Mouse (Mus musculus): ENCODE results near the gene Mrps26.
A peak's percentile ranks its signal among the peaks of the same experiment; 100 is the strongest.
"Not testable (repeated sequence)": the region's sequence is repeated elsewhere in the genome, so short reads cannot be mapped to it uniquely, and the experiment has no call there.

Gene Mrps26

GRCm38 (mm10) chr2:130563212-130564055 lies at the start of gene Mrps26:
Gene Mrps26 (plus strand): TSS chr2:130563742.
- DNase-seq: peak; percentile 86 to 87

GRCm38 (mm10) chr2:130513907-130514306 lies 49.6 kb upstream of the Mrps26 start:
- no peak for DNase-seq

DNA sequence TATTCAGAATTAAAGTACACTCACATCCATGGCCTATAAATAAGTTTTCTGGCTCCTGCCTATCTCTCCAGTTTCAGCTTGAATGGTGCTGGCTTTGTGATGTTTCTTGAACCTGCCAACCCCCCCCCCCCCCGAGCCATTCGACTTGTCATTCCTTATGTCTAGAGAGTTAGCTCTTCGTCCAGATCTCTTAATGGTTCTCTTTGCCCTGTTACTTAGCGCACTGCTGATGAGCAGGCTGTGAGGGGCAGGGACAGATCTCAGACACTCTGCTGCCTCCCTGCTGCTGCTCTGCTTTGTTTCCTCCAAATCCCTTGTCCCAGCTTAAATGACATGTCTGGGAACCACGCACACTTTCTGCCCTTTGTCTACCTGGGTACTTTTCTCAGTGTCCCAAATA lies 47.8 kb upstream of the Mrps26 start:
- no peak for DNase-seq

DNA sequence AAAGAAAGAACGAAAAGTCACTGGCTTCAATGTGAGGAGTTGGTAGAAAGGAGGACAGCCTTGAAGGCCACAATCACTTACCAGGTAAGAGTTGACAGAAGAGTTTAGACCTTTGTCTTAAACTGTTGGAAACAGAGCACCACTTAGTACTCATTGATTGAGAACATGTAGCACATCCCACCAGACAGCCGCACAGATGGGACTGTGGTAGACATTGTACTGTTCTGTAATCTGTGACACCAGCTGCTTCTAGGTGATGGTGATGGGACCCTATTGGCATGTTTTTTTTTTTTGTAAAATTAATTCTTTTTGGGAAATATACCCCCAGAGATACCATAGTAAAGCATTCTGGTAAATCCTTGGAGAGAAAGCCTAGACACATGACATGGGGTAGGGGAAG lies 41.6 kb upstream of the Mrps26 start:
- no peak for DNase-seq

GRCm38 (mm10) chr2:130525480-130525879 lies 38.1 kb upstream of the Mrps26 start:
- not testable (repeated sequence) for DNase-seq

GRCm38 (mm10) chr2:130528457-130528856 lies 35.1 kb upstream of the Mrps26 start:
- DNase-seq: no peak

DNA sequence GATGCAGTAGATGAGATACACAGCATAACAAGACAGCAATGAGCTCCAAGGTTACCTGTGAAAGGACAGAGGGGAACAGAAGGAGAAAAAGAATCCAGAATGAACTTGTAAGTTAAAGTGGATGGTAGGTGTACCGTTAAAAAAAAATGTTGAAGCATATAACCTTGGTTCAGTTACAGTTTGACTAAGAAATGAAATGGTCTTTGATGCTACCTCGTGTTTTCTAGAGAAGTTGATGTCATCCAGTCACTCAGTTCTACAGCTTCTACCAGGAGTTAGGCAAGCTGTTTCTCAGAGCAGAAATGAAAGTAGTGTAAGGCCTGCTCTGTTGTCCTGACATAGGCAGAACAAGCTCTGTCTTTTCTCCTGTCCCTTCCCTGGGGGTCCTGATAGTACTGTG lies 34.3 kb upstream of the Mrps26 start:
- DNase-seq: no peak

DNA sequence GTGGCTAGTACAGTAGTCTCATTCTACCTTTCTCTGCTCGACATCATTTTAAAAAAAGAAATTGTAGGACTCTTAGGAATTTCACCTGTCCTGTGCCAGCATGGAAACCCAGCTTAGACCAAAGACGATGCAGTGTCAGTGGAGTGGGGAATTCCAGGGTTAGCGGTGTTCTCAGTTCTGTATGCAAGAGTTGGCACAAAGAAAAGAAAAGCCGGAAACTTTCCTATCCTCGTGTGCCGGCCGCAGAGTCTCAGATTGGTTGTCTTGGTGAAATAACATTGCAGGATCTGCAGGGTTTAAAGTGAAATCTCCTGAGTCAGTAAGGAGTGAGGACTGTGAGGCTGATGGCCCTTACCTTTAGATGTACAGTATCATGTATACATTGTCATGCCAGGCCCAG lies 33.6 kb upstream of the Mrps26 start:
- DNase-seq: no peak

DNA sequence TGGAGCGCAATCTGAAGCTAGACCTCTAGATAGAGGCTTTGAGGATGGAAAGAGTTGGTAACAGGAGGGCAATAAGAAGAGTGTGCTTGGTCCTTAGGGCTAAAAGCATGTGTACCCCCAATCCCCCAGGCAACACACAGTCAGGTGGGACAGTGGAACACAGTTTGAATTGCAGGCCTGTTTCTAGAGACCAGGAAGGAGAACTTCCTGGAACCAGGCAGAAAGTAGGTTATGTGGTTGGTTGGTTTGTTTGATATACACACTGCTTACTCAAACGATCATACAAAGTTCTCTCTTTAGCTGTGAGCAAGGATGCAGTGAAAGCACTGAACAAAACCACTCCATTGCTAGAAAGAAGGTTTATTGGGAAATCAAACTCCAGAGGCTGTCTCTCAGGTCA lies 31.3 kb upstream of the Mrps26 start:
- DNase-seq: no peak

DNA sequence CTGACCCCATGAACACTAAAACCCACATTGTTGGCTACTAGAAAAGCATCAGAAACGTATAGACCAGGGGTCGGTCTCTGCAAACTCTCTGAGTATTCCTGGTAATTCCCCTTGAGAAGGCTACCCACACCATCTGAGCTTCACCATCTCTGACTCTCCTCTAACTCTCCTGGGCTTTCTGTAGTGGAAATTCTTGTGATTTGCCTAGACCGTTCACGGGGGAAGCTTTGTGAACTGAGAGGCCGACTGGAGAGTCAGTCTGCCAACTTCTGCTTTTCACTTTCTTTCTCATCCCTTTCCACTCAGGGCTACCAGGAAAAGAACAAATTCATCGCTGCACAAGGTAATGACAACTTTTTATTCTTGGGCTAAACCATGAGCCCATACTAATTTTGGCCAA lies 28.5 kb upstream of the Mrps26 start:
- no peak for DNase-seq

DNA sequence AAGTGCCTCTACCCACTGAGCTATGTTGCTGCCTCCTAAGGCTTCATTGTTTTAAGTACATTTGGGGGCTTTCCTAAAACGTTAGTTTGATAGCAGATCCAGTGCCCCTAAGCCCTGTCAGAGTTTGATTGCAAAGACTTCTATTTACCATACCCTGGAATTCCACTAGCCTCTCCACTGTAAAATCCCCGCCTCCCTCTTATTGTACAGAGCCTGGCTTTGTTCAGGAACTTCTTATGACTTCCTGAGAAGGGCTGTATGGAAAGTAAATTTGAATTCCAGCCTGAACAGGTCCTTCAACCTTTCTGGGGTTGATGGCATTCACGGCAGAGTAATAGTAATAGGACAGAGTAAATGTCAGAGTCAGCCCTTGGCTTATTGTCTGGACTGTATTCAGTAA lies 26.7 kb upstream of the Mrps26 start:
- DNase-seq: no peak

- no peak for DNase-seq
Observed at GRCm38 (mm10) chr2:130538876-130539546, 24.5 kb upstream of the Mrps26 start.

DNA sequence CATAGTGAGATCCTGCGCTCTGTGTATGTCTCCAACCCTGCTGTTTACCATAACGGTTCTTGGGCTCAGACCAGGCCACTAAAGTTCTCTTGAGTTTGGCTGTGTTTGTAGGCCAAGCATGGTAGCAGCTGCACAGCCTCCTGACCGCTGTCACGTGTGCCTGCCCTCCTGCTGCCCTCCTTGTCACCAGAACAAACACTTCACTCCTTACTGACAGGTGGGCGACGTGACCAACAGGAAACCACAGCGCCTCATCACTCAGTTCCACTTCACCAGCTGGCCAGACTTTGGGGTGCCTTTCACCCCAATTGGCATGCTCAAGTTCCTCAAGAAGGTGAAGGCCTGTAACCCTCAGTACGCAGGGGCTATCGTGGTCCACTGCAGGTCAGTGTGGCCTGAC lies 23.3 kb upstream of the Mrps26 start:
- peak in 1 of 2 experiments; percentile 13 for DNase-seq

DNA sequence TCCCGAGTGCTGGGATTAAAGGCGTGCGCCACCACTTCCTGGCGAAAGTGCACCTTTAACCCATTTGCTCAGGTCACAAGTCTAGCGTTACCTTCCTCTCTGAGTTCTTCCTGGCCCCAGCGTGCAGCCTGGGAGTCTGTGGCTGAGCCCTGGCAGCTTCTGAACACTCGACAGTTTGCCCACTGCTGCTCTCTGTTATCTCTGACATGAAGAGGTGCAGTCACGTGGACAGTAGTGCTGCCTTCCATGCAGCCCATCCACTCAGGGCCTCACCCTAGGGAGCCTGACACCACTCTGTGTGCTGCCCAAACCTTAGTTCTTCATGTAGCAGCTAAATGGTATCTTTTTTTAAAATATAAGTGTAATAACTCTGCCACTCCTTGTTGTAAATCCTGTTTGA lies 16.6 kb upstream of the Mrps26 start:
- DNase-seq: no peak

DNA sequence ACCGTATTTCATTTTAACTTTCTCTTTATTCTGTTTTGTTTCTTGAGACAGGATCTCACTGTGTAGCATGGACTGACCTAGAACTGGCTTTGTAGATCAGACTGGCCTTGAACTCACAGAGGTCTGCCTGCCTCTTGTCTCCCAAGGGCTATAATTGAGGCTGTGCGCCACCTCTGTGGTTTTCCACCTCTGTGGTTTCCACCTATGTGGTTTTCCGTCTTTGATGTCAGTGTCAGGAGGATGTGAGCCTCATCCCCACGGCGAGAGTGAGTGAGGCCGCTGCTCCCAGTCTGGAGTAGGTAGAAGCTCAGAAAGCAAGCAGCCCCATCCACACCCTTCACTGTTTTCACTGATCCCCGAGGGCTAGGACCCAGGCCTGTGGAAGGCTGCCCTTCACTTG lies 8.7 kb upstream of the Mrps26 start:
- no peak for DNase-seq

DNA sequence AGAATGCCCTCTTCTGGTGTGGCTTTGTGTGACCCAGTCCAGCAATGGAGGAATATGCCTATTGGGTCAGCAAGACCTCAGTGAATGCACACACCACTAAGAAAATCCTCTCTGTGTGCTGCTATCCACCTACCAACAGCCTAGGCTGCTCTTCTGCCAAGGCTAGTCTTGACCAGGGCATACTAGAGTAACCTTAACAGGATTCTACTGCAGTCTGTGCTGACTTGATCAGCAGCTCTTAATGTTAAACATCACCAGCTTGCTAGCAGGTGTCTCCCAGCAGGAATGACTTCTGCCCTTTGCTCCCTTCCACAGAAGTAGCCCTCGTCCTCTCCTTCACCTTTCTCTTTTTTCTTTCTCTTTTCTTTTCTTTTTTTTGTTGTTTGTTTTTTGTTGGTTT lies 7.2 kb upstream of the Mrps26 start:
- no peak for DNase-seq

GRCm38 (mm10) chr2:130557462-130557861 lies 6.1 kb upstream of the Mrps26 start:
- DNase-seq: no peak

DNA sequence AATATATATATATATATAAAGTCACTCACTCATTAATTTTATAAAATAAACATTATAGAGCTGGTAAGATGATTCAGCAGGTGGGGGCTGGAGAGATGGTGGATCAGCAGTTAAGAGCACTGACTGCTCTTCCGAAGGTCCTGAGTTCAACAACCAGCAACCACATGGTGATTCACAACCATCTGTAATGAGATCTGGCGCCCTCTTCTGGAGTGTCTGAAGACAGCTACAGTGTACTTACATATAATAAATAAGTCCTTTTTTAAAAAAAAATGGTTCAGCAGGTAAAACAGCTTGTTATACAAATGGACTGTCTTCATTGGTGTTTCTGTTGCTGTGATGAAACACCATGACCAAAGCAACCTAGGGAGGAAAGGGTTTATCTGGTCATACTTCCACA lies 5.5 kb upstream of the Mrps26 start:
- DNase-seq: no peak

GRCm38 (mm10) chr2:130564063-130564462 lies 521 bp downstream of the Mrps26 start:
- no peak for DNase-seq

- DNase-seq: no peak
Observed at GRCm38 (mm10) chr2:130564983-130565382, 1.4 kb downstream of the Mrps26 start.

- no peak for DNase-seq
Observed at GRCm38 (mm10) chr2:130568921-130569320, 5.4 kb downstream of the Mrps26 start.

DNA sequence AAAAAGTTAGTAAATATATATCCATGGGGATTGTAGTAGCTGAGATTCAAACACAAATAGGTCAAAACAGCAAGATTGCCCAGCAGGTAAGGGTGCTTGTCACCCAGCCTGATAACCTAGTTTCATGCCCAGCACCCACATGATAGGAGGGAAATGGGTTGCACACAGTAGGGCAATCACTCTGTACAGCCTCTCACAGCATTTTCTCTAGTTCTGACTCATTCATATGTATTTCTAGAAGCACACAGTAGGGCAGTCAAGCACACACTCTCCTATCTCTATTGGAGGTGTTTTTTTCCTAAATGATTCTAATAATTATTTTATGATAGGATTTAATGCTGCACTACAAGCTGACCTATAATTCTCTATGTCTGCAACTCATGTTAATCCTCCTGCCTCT lies 6.4 kb downstream of the Mrps26 start:
- DNase-seq: no peak

DNA sequence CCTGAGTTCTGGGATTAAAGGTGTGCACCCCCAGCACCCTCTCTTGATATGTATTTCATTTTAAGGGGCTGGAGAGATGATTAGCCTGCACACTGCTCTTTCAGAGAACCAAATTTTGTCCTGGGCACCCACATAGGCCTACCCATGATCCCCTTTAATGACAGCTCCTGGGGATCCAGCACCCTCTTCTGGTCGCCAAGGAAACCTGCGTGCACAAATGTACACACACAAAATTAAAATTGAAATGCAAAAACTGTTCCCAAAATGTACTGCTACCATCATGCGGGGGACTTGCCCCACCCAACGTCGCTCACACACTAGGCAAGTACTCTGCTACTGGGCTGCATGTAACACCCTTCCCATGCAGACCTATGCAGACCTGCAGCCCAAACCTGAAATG lies 11.4 kb downstream of the Mrps26 start:
- DNase-seq: no peak

DNA sequence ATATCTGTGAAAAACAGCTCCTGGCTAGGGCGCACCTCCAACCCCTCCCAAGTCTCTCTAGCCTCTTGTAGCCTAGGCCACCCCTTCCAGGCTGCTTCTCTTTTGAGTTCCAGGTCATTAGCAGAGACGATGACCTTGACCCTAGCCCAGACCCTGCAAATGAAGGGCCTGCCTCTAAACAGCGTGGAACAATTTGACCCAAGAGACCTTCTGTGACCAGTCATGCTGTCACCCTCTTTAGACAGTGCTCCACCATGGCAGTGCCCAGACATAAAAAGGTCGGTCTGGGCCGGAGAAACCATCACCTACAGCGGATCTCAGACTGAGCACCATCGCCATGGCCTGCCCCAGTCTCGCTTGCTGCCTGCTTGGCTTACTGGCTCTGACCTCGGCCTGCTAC lies 12.3 kb downstream of the Mrps26 start, which contains the start of gene Oxt:
Gene Oxt (plus strand): TSS at position 301 of the 400 bp plus-strand sequence.
- no peak for DNase-seq
